Mouse (Mus musculus) ES-E14 (cell line): ENCODE results near the gene Tbc1d9.

Experiments
- CHD2 ChIP-seq: IDR thresholded peaks from 2 replicates; pipeline ENCODE4 v1.6.1; 2014; ENCODE audit warnings: mild to moderate bottlenecking, low read depth, low read length, inconsistent platforms
- MAFK ChIP-seq: IDR thresholded peaks from 2 replicates; pipeline ENCODE4 v1.6.1; 2014; ENCODE audit warnings: mild to moderate bottlenecking, low read depth, low read length, inconsistent platforms; ENCODE audit not compliant: insufficient read depth

DNA sequence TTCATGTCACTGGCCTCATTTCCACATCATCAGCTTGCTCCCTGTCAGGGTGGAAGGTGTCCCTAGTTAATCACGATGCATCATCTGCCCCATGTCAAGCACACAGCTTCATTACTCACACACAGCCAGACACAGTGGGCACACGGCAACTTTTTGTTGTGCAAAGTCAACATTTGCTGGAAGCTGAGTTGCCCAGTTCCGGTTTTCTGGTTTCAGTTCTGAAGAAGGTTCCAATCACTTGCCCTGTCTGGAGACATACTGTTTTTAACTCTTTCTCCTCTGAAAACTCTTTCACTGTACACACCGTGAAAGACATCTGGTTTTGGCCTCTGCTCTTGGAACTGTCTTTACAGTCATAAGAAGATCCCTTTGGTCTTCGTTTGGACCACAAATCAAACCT, 23.8 kb upstream of the Tbc1d9 start:
- no peak for TF ChIP-seq CHD2
- TF ChIP-seq MAFK, result no peak
